Mouse (Mus musculus): ENCODE results near the gene Lrrc20. TPM values are rescaled to one million over a fixed set of nuclear protein-coding genes. Genes with fewer than 3 reads are reported as not detected.

Gene Lrrc20
- polyA plus RNA-seq, 1 experiment from 2014 or later, result 5.6 TPM

DNA sequence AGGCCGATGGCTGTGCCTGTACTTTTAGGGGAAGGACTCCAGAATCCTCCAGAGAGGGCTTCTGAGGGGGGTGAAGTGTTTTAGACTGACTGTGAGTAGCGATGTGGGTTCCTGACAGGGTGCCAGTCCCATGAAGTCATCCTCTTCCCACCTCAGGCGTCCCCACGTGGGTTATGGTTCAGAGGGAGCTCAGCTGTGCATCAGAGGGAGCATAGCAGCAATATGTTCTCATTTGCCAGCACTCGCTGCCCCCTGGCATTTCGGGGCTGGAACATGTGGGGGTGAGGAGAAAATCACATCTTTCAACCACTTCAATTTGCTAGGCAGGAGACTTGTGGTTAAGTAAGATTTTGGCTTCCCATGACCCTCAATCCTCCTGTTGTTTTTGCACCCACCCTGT lies 79.6 kb downstream of the Lrrc20 start:
- H3K9me3 ChIP-seq, result no peaks in the 10 kb centered on the region
- no peak overlapping the region for H3K4me2 ChIP-seq
- no peak overlapping the region for H3K9ac ChIP-seq
- no peaks in the 10 kb centered on the region for H3K36me3 ChIP-seq
- H3K27me3 ChIP-seq (replicated peaks), result no peaks in the 10 kb centered on the region
- no peaks in the 10 kb centered on the region for H3K4me1 ChIP-seq
- no peak overlapping the region for H3K27ac ChIP-seq
- WGBS, result 79% methylated on average over 6 of the region's 6 CpGs
- H3K4me3 ChIP-seq (replicated peaks), result no peak overlapping the region
- no peak for ATAC-seq (ENCODE audit: insufficient read depth, low FRiP score, low read depth)

- H3K9ac ChIP-seq, result no peak overlapping the region
- H3K4me3 ChIP-seq (replicated peaks), result no peak overlapping the region
- 73% methylated on average over 2 of the region's 2 CpGs for WGBS
- no peak overlapping the region for H3K27ac ChIP-seq
- H3K36me3 ChIP-seq, result no peaks in the 10 kb centered on the region
- ATAC-seq (ENCODE audit: insufficient read depth, low FRiP score, low read depth), result no peak
- no peaks in the 10 kb centered on the region for H3K4me1 ChIP-seq
- no peak overlapping the region for H3K4me2 ChIP-seq
- H3K9me3 ChIP-seq, result no peaks in the 10 kb centered on the region
- no peaks in the 10 kb centered on the region for H3K27me3 ChIP-seq (replicated peaks)
These were observed 83.0 kb downstream of the Lrrc20 start for GRCm38 (mm10) chr10:61558631-61559030.

DNA sequence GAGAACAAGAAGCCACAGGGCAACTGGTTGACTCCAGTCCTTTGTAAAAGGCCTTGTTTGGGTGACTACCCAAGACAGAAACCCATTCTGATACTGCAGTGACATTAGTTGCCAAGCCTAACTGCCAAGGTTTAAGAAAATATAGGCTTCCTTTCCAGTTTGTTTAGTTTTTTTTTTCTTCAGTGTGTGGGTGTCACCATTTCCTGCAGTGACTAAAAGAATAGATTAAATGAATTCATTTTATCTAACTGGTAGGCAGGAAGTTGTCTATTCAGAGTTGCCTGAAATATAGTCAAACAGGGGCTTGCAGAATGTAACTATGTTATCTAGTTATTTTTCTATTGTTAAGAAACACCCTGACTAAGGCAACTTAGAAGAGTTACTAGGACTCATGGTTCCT lies 83.9 kb downstream of the Lrrc20 start:
- no peak overlapping the region for H3K4me3 ChIP-seq (replicated peaks)
- no peak overlapping the region for H3K9ac ChIP-seq
- no peaks in the 10 kb centered on the region for H3K36me3 ChIP-seq
- H3K27ac ChIP-seq, result no peak overlapping the region
- no peaks in the 10 kb centered on the region for H3K4me1 ChIP-seq
- H3K27me3 ChIP-seq (replicated peaks), result no peaks in the 10 kb centered on the region
- no peak overlapping the region for H3K4me2 ChIP-seq
- ATAC-seq (ENCODE audit: insufficient read depth, low FRiP score, low read depth), result no peak
- no peaks in the 10 kb centered on the region for H3K9me3 ChIP-seq

GRCm38 (mm10) chr10:61563550-61563949 lies 87.9 kb downstream of the Lrrc20 start:
- Histone ChIP-seq H3K9ac (no peak overlapping the region), H3K4me2 (no peak overlapping the region), H3K27me3 (replicated peaks) (no peaks in the 10 kb centered on the region), H3K36me3 (no peaks in the 10 kb centered on the region), H3K9me3 (no peaks in the 10 kb centered on the region), H3K4me3 (replicated peaks) (no peak overlapping the region), H3K27ac (no peak overlapping the region), H3K4me1 (no peaks in the 10 kb centered on the region)
- no peak for ATAC-seq (ENCODE audit: insufficient read depth, low FRiP score, low read depth)
- WGBS, result 71% methylated on average over 9 of the region's 9 CpGs

- WGBS, result 80% methylated on average over 4 of the region's 4 CpGs
- Histone ChIP-seq H3K4me1 (no peaks in the 10 kb centered on the region), H3K36me3 (no peaks in the 10 kb centered on the region), H3K27ac (no peak overlapping the region), H3K4me3 (replicated peaks) (no peak overlapping the region), H3K4me2 (no peak overlapping the region), H3K27me3 (replicated peaks) (no peaks in the 10 kb centered on the region), H3K9me3 (no peaks in the 10 kb centered on the region), H3K9ac (no peak overlapping the region)
- ATAC-seq (ENCODE audit: insufficient read depth, low FRiP score, low read depth), result no peak
These were observed 88.8 kb downstream of the Lrrc20 start for GRCm38 (mm10) chr10:61564408-61564807.

DNA sequence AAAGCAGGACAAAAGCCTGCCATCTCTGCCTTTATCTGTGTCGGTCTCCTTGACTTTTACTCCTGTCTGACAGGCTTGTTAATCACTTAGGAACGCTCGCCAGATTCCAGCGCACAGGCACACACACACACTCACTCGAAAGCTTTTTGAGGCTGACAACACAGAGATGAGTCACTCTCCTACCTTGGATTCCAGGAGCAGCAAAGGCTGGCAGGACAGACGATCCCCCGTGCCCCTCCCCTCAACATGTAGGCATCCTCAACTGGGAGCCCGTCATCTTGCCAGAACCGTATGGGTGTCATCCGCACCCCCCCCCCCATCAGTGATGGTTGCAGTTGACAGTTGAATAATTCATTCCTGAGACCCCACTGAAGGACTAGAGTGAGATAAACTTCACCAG lies 94.6 kb downstream of the Lrrc20 start:
- no peak overlapping the region for H3K27ac ChIP-seq
- H3K4me1 ChIP-seq, result no peaks in the 10 kb centered on the region
- H3K27me3 ChIP-seq (replicated peaks), result no peaks in the 10 kb centered on the region
- no peak overlapping the region for H3K9ac ChIP-seq
- H3K4me3 ChIP-seq (replicated peaks), result no peak overlapping the region
- H3K36me3 ChIP-seq, result no peaks in the 10 kb centered on the region
- H3K9me3 ChIP-seq, result no peaks in the 10 kb centered on the region
- H3K4me2 ChIP-seq, result no peak overlapping the region
- 31% methylated on average over 10 of the region's 10 CpGs for WGBS
- ATAC-seq (ENCODE audit: insufficient read depth, low FRiP score, low read depth), result no peak

GRCm38 (mm10) chr10:61572126-61572525 lies 96.5 kb downstream of the Lrrc20 start:
- WGBS, result 68% methylated on average over 5 of the region's 5 CpGs
- Histone ChIP-seq H3K27ac (no peak overlapping the region), H3K4me1 (no peaks in the 10 kb centered on the region), H3K27me3 (replicated peaks) (no peaks in the 10 kb centered on the region), H3K9ac (no peak overlapping the region), H3K4me3 (replicated peaks) (no peak overlapping the region), H3K9me3 (no peaks in the 10 kb centered on the region), H3K4me2 (no peak overlapping the region), H3K36me3 (no peaks in the 10 kb centered on the region)
- ATAC-seq (ENCODE audit: insufficient read depth, low FRiP score, low read depth), result no peak

GRCm38 (mm10) chr10:61576120-61576767 lies 100.6 kb downstream of the Lrrc20 start:
- Histone ChIP-seq H3K4me3 (replicated peaks) (no peak overlapping the region), H3K9ac (no peak overlapping the region), H3K4me2 (no peak overlapping the region), H3K4me1 (no peaks in the 10 kb centered on the region), H3K9me3 (no peaks in the 10 kb centered on the region), H3K27ac (no peak overlapping the region), H3K36me3 (no peaks in the 10 kb centered on the region), H3K27me3 (replicated peaks) (no peaks in the 10 kb centered on the region)
- no peak for ATAC-seq (ENCODE audit: insufficient read depth, low FRiP score, low read depth)
- 59% methylated on average over 13 of the region's 13 CpGs for WGBS

DNA sequence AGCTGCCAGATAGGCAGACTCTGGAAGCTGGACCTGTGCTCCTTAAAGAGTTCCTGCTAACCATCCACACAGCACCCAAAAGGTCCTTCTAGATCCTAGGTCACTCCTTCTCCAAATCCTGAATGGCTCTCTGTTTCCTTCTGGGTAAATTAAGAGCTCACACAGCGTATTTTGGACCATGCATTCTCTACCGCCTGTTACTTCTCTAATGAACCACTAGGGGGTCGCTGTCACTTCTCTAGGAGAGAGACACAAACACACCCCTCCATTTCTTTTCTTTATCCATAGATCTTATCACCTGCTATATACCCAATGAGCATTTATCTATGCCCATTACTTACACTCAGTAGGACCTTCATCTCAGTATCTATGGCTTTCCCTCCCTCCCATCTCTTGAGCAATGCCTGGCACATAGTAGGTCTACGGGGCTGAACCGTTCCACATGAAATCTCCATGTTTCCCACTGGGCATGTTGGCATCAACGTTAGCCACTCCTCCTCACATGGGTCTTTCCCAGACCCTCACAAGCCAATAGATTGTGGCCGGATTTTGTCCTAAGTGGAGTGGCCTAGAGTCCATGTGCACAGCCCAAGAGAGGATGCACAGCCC lies 111.7 kb downstream of the Lrrc20 start:
- no peaks in the 10 kb centered on the region for H3K9me3 ChIP-seq
- no peaks in the 10 kb centered on the region for H3K36me3 ChIP-seq
- H3K4me3 ChIP-seq (replicated peaks), result no peak overlapping the region
- H3K27me3 ChIP-seq (replicated peaks), result no peaks in the 10 kb centered on the region
- no peaks in the 10 kb centered on the region for H3K4me1 ChIP-seq
- no peak overlapping the region for H3K4me2 ChIP-seq
- no peak overlapping the region for H3K9ac ChIP-seq
- no peak for ATAC-seq (ENCODE audit: insufficient read depth, low FRiP score, low read depth)
- no peak overlapping the region for H3K27ac ChIP-seq
- WGBS, result 82% methylated on average over 7 of the region's 7 CpGs

DNA sequence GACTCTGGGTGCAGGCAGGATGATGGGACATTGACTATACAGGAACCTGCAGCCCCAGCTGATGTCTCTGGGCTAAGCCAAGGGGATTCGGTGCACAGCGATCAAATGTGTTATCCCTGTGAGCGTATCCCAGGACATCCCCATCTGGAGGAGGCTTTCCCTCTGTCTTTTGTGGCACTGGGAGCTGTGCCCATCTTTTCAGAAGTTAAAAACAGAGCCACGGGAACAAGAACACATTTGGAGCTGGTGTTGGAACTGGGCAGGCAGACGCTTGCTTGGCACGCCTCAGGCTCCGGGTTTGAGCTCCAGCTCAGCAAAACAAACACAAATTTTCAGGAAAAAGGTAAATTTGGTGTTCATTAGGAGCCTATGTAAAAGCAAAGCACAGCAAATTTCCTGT lies 122.4 kb downstream of the Lrrc20 start:
- Histone ChIP-seq H3K9ac (no peak overlapping the region), H3K27me3 (replicated peaks) (peaks cover 10% of the 10 kb centered on the region), H3K36me3 (no peaks in the 10 kb centered on the region), H3K4me3 (replicated peaks) (no peak overlapping the region), H3K4me2 (no peak overlapping the region), H3K27ac (no peak overlapping the region), H3K9me3 (no peaks in the 10 kb centered on the region), H3K4me1 (peaks cover 3% of the 10 kb centered on the region; the same call in 1 of the 2 replicates)
- no peak for ATAC-seq (ENCODE audit: insufficient read depth, low FRiP score, low read depth)
- WGBS, result 58% methylated on average over 7 of the region's 7 CpGs

DNA sequence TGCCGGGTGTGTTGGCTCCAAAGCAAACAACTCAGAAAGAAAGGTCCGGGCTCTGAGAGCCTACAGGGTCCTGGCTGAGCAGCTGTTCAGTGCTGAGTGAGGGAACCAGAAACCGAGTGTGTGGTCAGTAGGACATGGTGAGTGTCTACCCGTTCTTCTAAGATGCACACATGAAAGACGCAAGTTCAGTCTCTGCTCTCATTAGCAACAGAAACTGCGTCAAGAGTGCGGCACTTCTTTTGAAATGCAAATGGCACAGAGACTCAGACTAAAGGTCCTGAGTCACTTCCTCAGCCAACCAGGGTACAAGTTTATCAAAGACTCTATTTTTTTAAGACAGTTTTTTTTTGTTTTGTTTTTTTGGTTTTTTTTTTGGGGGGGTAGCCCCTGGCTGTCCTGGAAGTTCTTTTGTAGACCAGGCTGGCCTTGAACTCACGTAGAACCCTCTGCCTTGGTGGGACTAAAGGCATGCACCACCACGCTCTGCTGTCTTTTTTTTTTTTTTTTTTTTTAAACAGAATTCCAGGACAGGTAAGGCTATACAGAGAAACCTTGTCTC lies 124.0 kb downstream of the Lrrc20 start:
- Histone ChIP-seq H3K9ac (no peak overlapping the region), H3K4me2 (no peak overlapping the region), H3K36me3 (no peaks in the 10 kb centered on the region), H3K4me3 (replicated peaks) (no peak overlapping the region), H3K27me3 (replicated peaks) (peaks cover 6% of the 10 kb centered on the region), H3K9me3 (no peaks in the 10 kb centered on the region), H3K4me1 (peaks cover 3% of the 10 kb centered on the region; the same call in 1 of the 2 replicates), H3K27ac (no peak overlapping the region)
- WGBS, result 66% methylated on average over 9 of the region's 9 CpGs
- no peak for ATAC-seq (ENCODE audit: insufficient read depth, low FRiP score, low read depth)

GRCm38 (mm10) chr10:61602283-61603033 lies 126.9 kb downstream of the Lrrc20 start:
- WGBS, result 12% methylated on average over 14 of the region's 14 CpGs
- Histone ChIP-seq H3K4me3 (replicated peaks) (no peak overlapping the region), H3K9me3 (no peaks in the 10 kb centered on the region), H3K36me3 (no peaks in the 10 kb centered on the region), H3K4me2 (peak overlapping the region; percentile 29), H3K27ac (no peak overlapping the region), H3K4me1 (no peaks in the 10 kb centered on the region), H3K27me3 (replicated peaks) (no peaks in the 10 kb centered on the region; the same call in 1 of the 2 replicates), H3K9ac (no peak overlapping the region)
- ATAC-seq (ENCODE audit: insufficient read depth, low FRiP score, low read depth), result no peak
